ENCODE assay signal across 8 mouse cellular contexts in the genomic region with DNA sequence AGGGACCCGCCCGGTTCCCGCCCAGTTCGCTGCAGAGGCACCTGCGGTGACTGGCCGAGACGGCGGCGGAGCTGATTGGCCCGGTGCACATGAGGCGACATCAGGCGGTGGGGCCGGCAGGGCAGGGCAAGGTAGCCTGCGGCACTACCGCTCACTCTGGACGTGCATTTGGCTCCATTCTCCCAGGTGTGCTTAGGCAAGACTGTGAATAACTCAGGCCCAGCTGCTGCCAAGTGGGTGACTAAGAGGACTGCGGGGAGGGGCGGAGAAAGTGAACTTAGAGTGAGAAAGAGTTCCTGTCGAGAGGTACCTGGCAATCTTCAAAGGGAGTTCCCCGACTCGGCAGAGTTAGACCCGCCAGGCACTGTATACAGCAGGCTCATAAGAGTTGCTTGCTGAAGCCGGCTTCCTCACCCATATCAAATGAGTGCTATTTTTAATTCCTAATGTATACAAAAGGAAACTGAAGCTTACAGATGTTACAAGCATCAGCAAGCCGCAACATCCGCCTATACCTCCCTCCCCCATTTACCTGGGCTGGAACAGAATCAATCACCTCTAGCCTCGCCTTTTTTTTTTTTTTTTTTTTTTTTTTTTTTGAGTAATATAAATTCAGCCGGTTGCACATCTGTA. TPM values are rescaled to one million over a fixed set of nuclear protein-coding genes. Genes with fewer than 3 reads are reported as not detected.
DNase-seq lines count a peak whose midpoint lies in the region; ATAC-seq and TF ChIP-seq lines count a peak whose summit lies in the region.

No protein-coding gene starts in this region.

- peaks cover 3% of the 10 kb centered on the region; the same call in 1 of the 2 replicates for H3K4me1 ChIP-seq in embryonic fibroblast, embryonic 13.5 days (ENCODE audit: control insufficient read depth, insufficient read depth, low read length)
- peaks cover 12% of the 10 kb centered on the region for H3K4me1 ChIP-seq in heart, embryonic 16.5 days (ENCODE audit: control insufficient read depth, insufficient read depth, low read length)
- H3K4me1 ChIP-seq in lung, embryonic 16.5 days (replicated peaks; ENCODE audit: control insufficient read depth, insufficient read depth, low read length) = peaks cover 14% of the 10 kb centered on the region
- peaks cover 9% of the 10 kb centered on the region for H3K4me1 ChIP-seq in olfactory bulb, adult 2 months (ENCODE audit: control insufficient read depth, insufficient read depth, low read length)

- no peaks in the 10 kb centered on the region for H3K27me3 ChIP-seq in heart, embryonic 16.5 days (ENCODE audit: control insufficient read depth, insufficient read depth, low read length)
- no peaks in the 10 kb centered on the region for H3K27me3 ChIP-seq in lung, embryonic 16.5 days (ENCODE audit: control insufficient read depth, insufficient read depth, low read depth, low read length)

- 3% methylated on average over 27 of the region's 27 CpGs for WGBS in heart, embryonic 16.5 days
- 1% methylated on average over 27 of the region's 27 CpGs for WGBS in lung, embryonic 16.5 days
- WGBS in olfactory bulb, adult 2 months = 6% methylated on average over 27 of the region's 27 CpGs

- TF ChIP-seq POLR2A in embryonic fibroblast, embryonic 13.5 days (IDR thresholded peaks at IDR 0.05; ENCODE audit: low read depth, low read length) = no peak
- TF ChIP-seq POLR2A in olfactory bulb, adult 2 months (IDR thresholded peaks at IDR 0.05; ENCODE audit: insufficient read depth, low read depth, low read length) = no peak

- H3K9me3 ChIP-seq in heart, embryonic 16.5 days (replicated peaks; ENCODE audit: control insufficient read depth, low read length) = no peaks in the 10 kb centered on the region
- no peaks in the 10 kb centered on the region for H3K9me3 ChIP-seq in lung, embryonic 16.5 days (ENCODE audit: control insufficient read depth, low read length)

- ATAC-seq in heart, embryonic 16.5 days (replicated peaks; ENCODE audit: extremely low read depth, insufficient read depth, low FRiP score) = peak; percentile 77
- ATAC-seq in lung, embryonic 16.5 days (ENCODE audit: low read depth) = peak; percentile 98

- no peaks in the 10 kb centered on the region for H3K36me3 ChIP-seq in heart, embryonic 16.5 days (ENCODE audit: control insufficient read depth, insufficient read depth)
- H3K36me3 ChIP-seq in lung, embryonic 16.5 days (ENCODE audit: control insufficient read depth, insufficient read depth, low read length) = no peaks in the 10 kb centered on the region

- 0 out of 2 replicates have a peak overlapping the region, but pooled peaks have one; percentile 2 for H3K4me3 ChIP-seq in embryonic fibroblast, embryonic 13.5 days (ENCODE audit: insufficient read depth, low read length)
- peak overlapping the region; percentile 54 for H3K4me3 ChIP-seq in heart, embryonic 16.5 days (ENCODE audit: low read length)
- peak overlapping the region; percentile 34 for H3K4me3 ChIP-seq in lung, embryonic 16.5 days (ENCODE audit: low read length)
- peak overlapping the region; percentile 16 for H3K4me3 ChIP-seq in olfactory bulb, adult 2 months (ENCODE audit: insufficient read depth, low read depth, low read length)

- no peak for TF ChIP-seq CTCF in embryonic fibroblast, embryonic 13.5 days (IDR thresholded peaks at IDR 0.05; ENCODE audit: borderline replicate concordance, insufficient read depth, low read length)
- no peak for TF ChIP-seq CTCF in olfactory bulb, adult 2 months (IDR thresholded peaks at IDR 0.05; ENCODE audit: insufficient read depth, low read depth, low read length)

- peak; percentile 97 for DNase-seq in A20 (ENCODE audit: low read depth, low spot score)
- DNase-seq in adrenal gland, postnatal 10 days = peak; percentile 65
- DNase-seq in kidney, postnatal 10 days = peak; percentile 84
- peak; percentile 83 for DNase-seq in thymus, postnatal 0 days (ENCODE audit: low spot score)

- H3K27ac ChIP-seq in embryonic fibroblast, embryonic 13.5 days (ENCODE audit: insufficient read depth, low read length) = peak overlapping the region; percentile 88
- H3K27ac ChIP-seq in heart, embryonic 16.5 days (ENCODE audit: low read length) = peak overlapping the region; percentile 68
- peak overlapping the region; percentile 80 for H3K27ac ChIP-seq in lung, embryonic 16.5 days (ENCODE audit: low read length)
- no peak overlapping the region for H3K27ac ChIP-seq in olfactory bulb, adult 2 months (ENCODE audit: insufficient read depth, low read depth, low read length)

- peak overlapping the region; percentile 49 for H3K9ac ChIP-seq in heart, embryonic 16.5 days (ENCODE audit: low read length)
- no peak overlapping the region; the same call in 1 of the 2 replicates for H3K9ac ChIP-seq in lung, embryonic 16.5 days (ENCODE audit: low read length)

- peak overlapping the region; percentile 90 for H3K4me2 ChIP-seq in heart, embryonic 16.5 days (ENCODE audit: low read depth, low read length)
- H3K4me2 ChIP-seq in lung, embryonic 16.5 days (ENCODE audit: low read depth, low read length) = peak overlapping the region; percentile 44

RNA-seq across cellular contexts. Expression of gene Fgfbp1, which starts 33.4 kb away (rescaled TPM):
- total RNA-seq in adrenal gland, postnatal 10 days (2021) = not detected
- not detected in 2 replicates for polyA plus RNA-seq in embryonic fibroblast, embryonic 13.5 days (2011; ENCODE audit: insufficient read length, low read depth, missing spikeins)
- 5.0 and 5.3 TPM in 2 replicates for polyA plus RNA-seq in heart, embryonic 16.5 days (2015; fragmentation: Nextera tagmentation; extraction: Ambion mirVana)
- 27.6 and 36.1 TPM in 2 replicates for polyA plus RNA-seq in lung, embryonic 16.5 days (2015; fragmentation: Nextera tagmentation; extraction: Ambion mirVana)
- not detected in 2 replicates for polyA plus RNA-seq in olfactory bulb, adult 2 months (2012; ENCODE audit: insufficient read depth, insufficient read length, low replicate concordance, missing spikeins)
- 5.0 and 7.2 TPM in 2 replicates for polyA plus RNA-seq in thymus, postnatal 0 days (2015; fragmentation: Nextera tagmentation; extraction: Ambion mirVana)

RNA-seq across cellular contexts. Expression of gene Gm7879, which starts 35.3 kb away (rescaled TPM):
- total RNA-seq in adrenal gland, postnatal 10 days (2021) = 10 to 100 TPM; 12.7 to 13.6 TPM
- polyA plus RNA-seq in embryonic fibroblast, embryonic 13.5 days (2011; ENCODE audit: insufficient read length, low read depth, missing spikeins) = not detected in 2 replicates
- polyA plus RNA-seq in heart, embryonic 16.5 days (2015; fragmentation: Nextera tagmentation; extraction: Ambion mirVana) = 1.1 TPM in 1 of 2 replicates, not detected in the other
- 0.68 and 1.2 TPM in 2 replicates for polyA plus RNA-seq in lung, embryonic 16.5 days (2015; fragmentation: Nextera tagmentation; extraction: Ambion mirVana)
- polyA plus RNA-seq in olfactory bulb, adult 2 months (2012; ENCODE audit: insufficient read depth, insufficient read length, low replicate concordance, missing spikeins) = not detected in 2 replicates
- 0.53 and 0.73 TPM in 2 replicates for polyA plus RNA-seq in thymus, postnatal 0 days (2015; fragmentation: Nextera tagmentation; extraction: Ambion mirVana)

Comparison
In these comparisons a context has a peak if more than half of its experiments do, and no peak if none do; other contexts are left out.
1. H3K4me3 ChIP-seq: peak in every context shown above with its lines; median percentile 54 in heart, embryonic 16.5 days; 34 in lung, embryonic 16.5 days; 16 in olfactory bulb, adult 2 months; 2 in embryonic fibroblast, embryonic 13.5 days.